Mouse (Mus musculus) testis, adult 2 months (tissue): Measurements from ENCODE around the gene Tedc1.

Source experiments
- CTCF ChIP-seq: fragments of 200-500 bp; IDR thresholded peaks from 2 replicates; pipeline ENCODE4 v1.5.1; 2012; ENCODE audit warnings: low read depth, mild to moderate bottlenecking, inconsistent platforms, low read length, moderate library complexity; ENCODE audit not compliant: control insufficient read depth, insufficient read depth, insufficient replicate concordance
- POLR2A ChIP-seq: fragments of 200-500 bp; IDR thresholded peaks from 2 replicates; pipeline ENCODE4 v1.6.1; 2012; ENCODE audit warnings: low read depth, mild to moderate bottlenecking, inconsistent platforms, low read length, moderate library complexity; ENCODE audit not compliant: control insufficient read depth

- TF ChIP-seq CTCF (no peak), POLR2A (0 out of 2 replicates have a peak, but pooled peaks have one; percentile 9)
These were observed 29.4 kb downstream of the Tedc1 start, which contains the start of gene Tmem121 for GRCm38 (mm10) chr12:113185442-113186291.
